Mouse (Mus musculus) large intestine, adult 2 months (tissue): Measurements from ENCODE around the gene Zfp462. TPM values are rescaled to one million over a fixed set of nuclear protein-coding genes. Genes with fewer than 3 reads are reported as not detected.

ENCODE experiments used
- DNase-seq: peaks from one replicate; pipeline ENCODE4 v3.0.0-alpha.2; 2012; ENCODE audit warnings: low read depth, low spot score
- WGBS: fragments of 180-500 bp; shearing (Covaris S2); methylation state at CpG from one replicate; pipeline ENCODE4 v1.1.7; 2018; 5-methylcytosine and 5-hydroxymethylcytosine counted together
- polyA plus RNA-seq: library from polyadenylated mRNA; depleted of rRNA; stranded (reverse); fragments of >200 nt; gene quantifications from 2 replicates; pipeline ENCODE4 v1.2.3, GENCODE M21; 2012

The Zfp462 gene
- polyA plus RNA-seq, 1 experiment: 3.5 TPM

GRCm38 (mm10) chr4:55077902-55078716, 133.3 kb downstream of the Zfp462 start:
- no peak for DNase-seq

GRCm38 (mm10) chr4:55079056-55079455, 134.2 kb downstream of the Zfp462 start:
- 92% methylated on average over 9 of the region's 9 CpGs for WGBS
- DNase-seq: no peak

More at GRCm38 (mm10) chr4:55077902-55078716, 133.3 kb downstream of the Zfp462 start:
- WGBS: 78% methylated on average over 16 of the region's 16 CpGs

- 95% methylated on average over 6 of the region's 6 CpGs for WGBS
- no peak for DNase-seq
Observed at GRCm38 (mm10) chr4:55084080-55084688, 139.3 kb downstream of the Zfp462 start.

- WGBS: 87% methylated on average over 3 of the region's 3 CpGs
- DNase-seq: no peak
Observed at GRCm38 (mm10) chr4:55088153-55088552, 143.3 kb downstream of the Zfp462 start.

GRCm38 (mm10) chr4:55088922-55089321, 144.1 kb downstream of the Zfp462 start:
- WGBS: 59% methylated on average over 6 of the region's 6 CpGs
- no peak for DNase-seq

- DNase-seq: no peak
- 55% methylated on average over 2 of the region's 2 CpGs for WGBS
Observed at GRCm38 (mm10) chr4:55097157-55097556, 152.3 kb downstream of the Zfp462 start.

GRCm38 (mm10) chr4:55098366-55098765, 153.5 kb downstream of the Zfp462 start:
- WGBS: 77% methylated on average over 6 of the region's 6 CpGs
- DNase-seq: no peak

- WGBS: 63% methylated on average over 2 of the region's 2 CpGs
- no peak for DNase-seq
Observed at GRCm38 (mm10) chr4:55100851-55101250, 156.0 kb downstream of the Zfp462 start.

- 86% methylated on average over 9 of the region's 9 CpGs for WGBS
- no peak for DNase-seq
Observed at GRCm38 (mm10) chr4:55101601-55102000, 156.8 kb downstream of the Zfp462 start.

GRCm38 (mm10) chr4:55102382-55102781, 157.5 kb downstream of the Zfp462 start:
- WGBS: 78% methylated on average over 3 of the region's 3 CpGs

GRCm38 (mm10) chr4:55103575-55103974, 158.7 kb downstream of the Zfp462 start:
- WGBS: 70% methylated on average over 3 of the region's 3 CpGs
- DNase-seq: no peak

More at GRCm38 (mm10) chr4:55102382-55102781, 157.5 kb downstream of the Zfp462 start:
- DNase-seq: no peak

- no peak for DNase-seq
- WGBS: 46% methylated on average over 10 of the region's 10 CpGs
Observed at GRCm38 (mm10) chr4:55117839-55118487, 173.1 kb downstream of the Zfp462 start.

GRCm38 (mm10) chr4:55121126-55121525, 176.3 kb downstream of the Zfp462 start:
- WGBS: 35% methylated on average over 2 of the region's 2 CpGs
- no peak for DNase-seq

- 69% methylated on average over 6 of the region's 6 CpGs for WGBS
- DNase-seq: no peak
Observed at GRCm38 (mm10) chr4:55121952-55122351, 177.1 kb downstream of the Zfp462 start.

GRCm38 (mm10) chr4:55124126-55124525, 179.3 kb downstream of the Zfp462 start:
- 85% methylated on average over 3 of the region's 3 CpGs for WGBS
- DNase-seq: no peak

GRCm38 (mm10) chr4:55125048-55125737, 180.3 kb downstream of the Zfp462 start:
- WGBS: 60% methylated on average over 11 of the region's 11 CpGs
- no peak for DNase-seq

GRCm38 (mm10) chr4:55125738-55126054, 180.8 kb downstream of the Zfp462 start:
- 39% methylated on average over 4 of the region's 4 CpGs for WGBS
- no peak for DNase-seq

GRCm38 (mm10) chr4:55127228-55127901, 182.5 kb downstream of the Zfp462 start:
- 48% methylated on average over 9 of the region's 9 CpGs for WGBS

GRCm38 (mm10) chr4:55128088-55128835, 183.4 kb downstream of the Zfp462 start:
- DNase-seq: no peak
- 46% methylated on average over 13 of the region's 13 CpGs for WGBS

More at GRCm38 (mm10) chr4:55127228-55127901, 182.5 kb downstream of the Zfp462 start:
- DNase-seq: peak; percentile 6
